Mouse (Mus musculus) spleen, adult 18-20 months (tissue): ENCODE measurements around the gene Olfr517.

Source experiments
- DNase-seq, 2 experiments: peaks; one replicate each; pipeline ENCODE4 v3.0.0; 2022; ENCODE audit warnings: mixed read lengths in 2 of 2

Gene Olfr517

DNA sequence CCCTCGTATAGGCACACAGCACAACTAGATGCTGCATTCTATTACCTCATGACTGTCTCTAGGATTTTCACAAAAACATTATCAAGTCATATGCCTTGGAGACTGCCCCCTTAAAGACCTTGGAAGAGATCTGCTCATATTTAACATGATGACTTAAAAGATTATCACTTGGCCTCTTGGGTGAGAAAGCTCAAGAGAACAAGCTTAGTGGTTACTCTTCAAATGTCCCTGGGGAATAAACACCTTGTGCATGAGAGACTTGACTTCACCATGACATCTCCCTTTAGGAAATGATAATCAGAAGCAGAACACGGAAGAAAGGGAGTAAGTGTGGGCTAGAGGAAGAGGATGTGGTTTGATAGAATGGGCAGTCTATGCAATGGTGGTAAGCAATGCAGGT, at the start of gene Olfr517:
TSS of gene Olfr517 (minus strand) at position 101 of the 400 bp plus-strand sequence.
- DNase-seq: no peak

DNA sequence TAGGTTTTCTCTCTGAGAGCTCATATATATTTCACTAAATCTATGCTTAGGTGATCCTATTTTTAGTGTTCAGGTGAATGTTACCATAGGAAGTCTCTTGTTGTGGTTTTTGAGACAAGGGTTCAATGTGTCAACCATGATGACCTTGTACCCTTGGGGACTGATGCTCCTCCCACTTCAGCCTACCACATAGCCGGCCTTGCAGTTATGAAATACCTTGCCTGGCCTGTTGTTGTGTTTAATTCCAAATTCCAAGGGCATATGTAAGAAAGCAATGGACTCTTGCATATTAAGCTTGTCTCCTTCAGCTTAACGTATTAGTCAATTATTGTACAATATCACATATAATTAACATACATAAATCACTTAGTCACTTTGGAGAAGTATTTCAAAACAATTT, 31.8 kb upstream of the Olfr517 start:
- no peak for DNase-seq

GRCm38 (mm10) chr7:108894320-108894719, 22.1 kb upstream of the Olfr517 start, which contains the start of gene Olfr519:
Gene Olfr519 (minus strand): TSS chr7:108894420.
- no peak for DNase-seq

DNA sequence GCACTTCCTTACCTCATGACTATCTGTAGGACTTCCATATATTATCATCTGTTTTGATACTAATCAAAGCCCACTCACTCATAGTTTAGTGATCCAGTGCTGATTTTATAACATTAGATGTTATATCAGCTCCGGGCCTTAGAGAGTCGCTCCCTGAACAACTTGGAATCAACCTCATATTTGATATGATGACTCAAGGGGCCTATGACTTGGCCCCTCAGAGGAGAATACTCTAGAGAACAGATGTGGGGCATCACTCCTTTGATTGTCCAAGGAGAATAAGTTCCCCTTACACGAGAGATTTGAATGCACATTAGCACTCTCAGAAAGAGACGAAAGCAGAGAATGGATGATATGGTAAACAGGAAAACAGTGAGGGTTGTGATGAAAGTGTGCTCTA, 12.7 kb upstream of the Olfr517 start, which contains the start of gene Olfr518:
TSS of gene Olfr518 (minus strand) at position 101 of the 400 bp plus-strand sequence.
- no peak for DNase-seq

GRCm38 (mm10) chr7:108850429-108850828, 21.8 kb downstream of the Olfr517 start, which contains the start of gene Olfr516:
Gene Olfr516 (minus strand): TSS chr7:108850529.
- no peak for DNase-seq

- no peak for DNase-seq
Measured at GRCm38 (mm10) chr7:108825897-108826296, 46.3 kb downstream of the Olfr517 start, which contains the start of gene Olfr514. Gene Olfr514 (minus strand): TSS chr7:108825997.
